In genomic region chr17:46888511-46889212, GRCm38 (mm10) we compare ENCODE assay signal across 8 mouse cellular contexts. TPM values are rescaled to one million over a fixed set of nuclear protein-coding genes. Genes with fewer than 3 reads are reported as not detected.
DNase-seq lines count a peak whose midpoint lies in the region; ATAC-seq lines count a peak whose summit lies in the region.

No protein-coding gene starts in this region.

- no peaks in the 10 kb centered on the region for H3K27me3 ChIP-seq in neural tube, embryonic 11.5 days (ENCODE audit: control insufficient read depth, insufficient read depth, low read length)
- no peaks in the 10 kb centered on the region for H3K27me3 ChIP-seq in forebrain, embryonic 15.5 days
- no peaks in the 10 kb centered on the region for H3K27me3 ChIP-seq in intestine, embryonic 16.5 days (replicated peaks; ENCODE audit: control insufficient read depth, insufficient read depth, low read length)
- H3K27me3 ChIP-seq in limb, embryonic 15.5 days, result no peaks in the 10 kb centered on the region
- no peaks in the 10 kb centered on the region for H3K27me3 ChIP-seq in midbrain, embryonic 16.5 days (ENCODE audit: control insufficient read depth, insufficient read depth, low read depth, low read length)

- H3K9me3 ChIP-seq in neural tube, embryonic 11.5 days (ENCODE audit: control insufficient read depth, low read length), result no peaks in the 10 kb centered on the region
- no peaks in the 10 kb centered on the region for H3K9me3 ChIP-seq in forebrain, embryonic 15.5 days
- no peaks in the 10 kb centered on the region for H3K9me3 ChIP-seq in intestine, embryonic 16.5 days (ENCODE audit: control insufficient read depth, low read length)
- no peaks in the 10 kb centered on the region for H3K9me3 ChIP-seq in limb, embryonic 15.5 days
- no peaks in the 10 kb centered on the region for H3K9me3 ChIP-seq in midbrain, embryonic 16.5 days (replicated peaks; ENCODE audit: control insufficient read depth, low read length, poor library complexity, severe bottlenecking)

- H3K4me1 ChIP-seq in neural tube, embryonic 11.5 days (ENCODE audit: control insufficient read depth, insufficient read depth, low read length), result peaks cover 20% of the 10 kb centered on the region
- H3K4me1 ChIP-seq in forebrain, embryonic 15.5 days, result peaks cover 39% of the 10 kb centered on the region
- H3K4me1 ChIP-seq in intestine, embryonic 16.5 days (ENCODE audit: control insufficient read depth, insufficient read depth, low read length), result peaks cover 27% of the 10 kb centered on the region
- peaks cover 30% of the 10 kb centered on the region for H3K4me1 ChIP-seq in limb, embryonic 15.5 days
- peaks cover 27% of the 10 kb centered on the region for H3K4me1 ChIP-seq in midbrain, embryonic 16.5 days (ENCODE audit: control insufficient read depth, insufficient read depth, low read length)

- peak overlapping the region; percentile 66; the same call in 1 of the 2 replicates for H3K9ac ChIP-seq in neural tube, embryonic 11.5 days (ENCODE audit: low read length)
- H3K9ac ChIP-seq in forebrain, embryonic 15.5 days (replicated peaks), result peak overlapping the region; percentile 86
- peak overlapping the region; percentile 78; the same call in 1 of the 2 replicates for H3K9ac ChIP-seq in intestine, embryonic 16.5 days (ENCODE audit: low read depth, low read length)
- H3K9ac ChIP-seq in limb, embryonic 15.5 days, result peak overlapping the region; percentile 61
- H3K9ac ChIP-seq in midbrain, embryonic 16.5 days (ENCODE audit: low read depth, low read length), result peak overlapping the region; percentile 82

- peak overlapping the region; percentile 93 for H3K4me2 ChIP-seq in neural tube, embryonic 11.5 days (ENCODE audit: low read depth)
- H3K4me2 ChIP-seq in forebrain, embryonic 15.5 days (replicated peaks), result peak overlapping the region; percentile 71
- H3K4me2 ChIP-seq in intestine, embryonic 16.5 days (ENCODE audit: low read depth, low read length), result peak overlapping the region; percentile 77
- H3K4me2 ChIP-seq in limb, embryonic 15.5 days, result peak overlapping the region; percentile 81
- H3K4me2 ChIP-seq in midbrain, embryonic 16.5 days (ENCODE audit: low read length), result peak overlapping the region; percentile 76

- WGBS in neural tube, embryonic 11.5 days, result 34% methylated on average over 16 of the region's 16 CpGs
- 32% methylated on average over 16 of the region's 16 CpGs for WGBS in forebrain, embryonic 15.5 days
- WGBS in intestine, embryonic 16.5 days, result 37% methylated on average over 16 of the region's 16 CpGs
- WGBS in limb, embryonic 15.5 days, result 25% methylated on average over 16 of the region's 16 CpGs
- WGBS in midbrain, embryonic 16.5 days, result 32% methylated on average over 16 of the region's 16 CpGs

- ATAC-seq in neural tube, embryonic 11.5 days (ENCODE audit: insufficient read depth, low FRiP score, low TSS enrichment), result no peak
- ATAC-seq in forebrain, embryonic 15.5 days (replicated peaks), result no peak
- ATAC-seq in intestine, embryonic 16.5 days, result no peak
- no peak for ATAC-seq in limb, embryonic 15.5 days (ENCODE audit: insufficient number of reproducible peaks, low FRiP score, low TSS enrichment, low read depth)
- ATAC-seq in midbrain, embryonic 16.5 days, result no peak

- no peak overlapping the region for H3K27ac ChIP-seq in neural tube, embryonic 11.5 days (ENCODE audit: low read depth, low read length)
- H3K27ac ChIP-seq in forebrain, embryonic 15.5 days (replicated peaks), result peak overlapping the region; percentile 98
- peak overlapping the region; percentile 97; the same call in 1 of the 2 replicates for H3K27ac ChIP-seq in intestine, embryonic 16.5 days (ENCODE audit: low read length)
- peak overlapping the region; percentile 98 for H3K27ac ChIP-seq in limb, embryonic 15.5 days
- peak overlapping the region; percentile 97 for H3K27ac ChIP-seq in midbrain, embryonic 16.5 days (ENCODE audit: low read length)

- peak; percentile 30 for DNase-seq in neural tube, embryonic 11.5 days (ENCODE audit: low spot score)
- no peak for DNase-seq in neural tube, embryonic 10.5 days (ENCODE audit: extremely low spot score, low spot score)
- peak; percentile 47 for DNase-seq in c-Kit-negative CD71-positive TER-119-positive erythroid progenitor cells, embryonic 14.5 days (ENCODE audit: low read depth, low spot score)
- peak; percentile 54 for DNase-seq in yolk sac, embryonic 10.5 days (ENCODE audit: low spot score)

- H3K36me3 ChIP-seq in neural tube, embryonic 11.5 days (ENCODE audit: control insufficient read depth, insufficient read depth, low read length), result no peaks in the 10 kb centered on the region
- H3K36me3 ChIP-seq in forebrain, embryonic 15.5 days, result peaks cover 2% of the 10 kb centered on the region; the same call in 1 of the 2 replicates
- no peaks in the 10 kb centered on the region for H3K36me3 ChIP-seq in intestine, embryonic 16.5 days (ENCODE audit: control insufficient read depth, insufficient read depth, low read length)
- no peaks in the 10 kb centered on the region; the same call in 1 of the 2 replicates for H3K36me3 ChIP-seq in limb, embryonic 15.5 days
- H3K36me3 ChIP-seq in midbrain, embryonic 16.5 days (ENCODE audit: control insufficient read depth, insufficient read depth, low read length), result no peaks in the 10 kb centered on the region

- peak overlapping the region; percentile 94 for H3K4me3 ChIP-seq in neural tube, embryonic 11.5 days (ENCODE audit: low read depth, low read length)
- H3K4me3 ChIP-seq in forebrain, embryonic 15.5 days, result peak overlapping the region; percentile 91
- peak overlapping the region; percentile 76 for H3K4me3 ChIP-seq in intestine, embryonic 16.5 days (ENCODE audit: low read length)
- H3K4me3 ChIP-seq in limb, embryonic 15.5 days, result peak overlapping the region; percentile 95
- H3K4me3 ChIP-seq in midbrain, embryonic 16.5 days (ENCODE audit: low read depth, low read length), result peak overlapping the region; percentile 85

RNA-seq across cellular contexts. Expression of gene Tbcc, which starts 1.8 kb away (rescaled TPM):
- 74.8 and 79.0 TPM in 2 replicates for polyA plus RNA-seq in neural tube, embryonic 11.5 days (2014; fragmentation: Nextera tagmentation; extraction: Ambion mirVana)
- 65.9 and 68.6 TPM in 2 replicates for polyA plus RNA-seq in forebrain, embryonic 15.5 days (2015; fragmentation: Nextera tagmentation; extraction: Ambion mirVana)
- 31.8 and 35.8 TPM in 2 replicates for polyA plus RNA-seq in intestine, embryonic 16.5 days (2015; fragmentation: Nextera tagmentation; extraction: Ambion mirVana)
- polyA plus RNA-seq in limb, embryonic 15.5 days (2015; fragmentation: Nextera tagmentation; extraction: Ambion mirVana), result 51.2 and 54.1 TPM in 2 replicates
- polyA plus RNA-seq in midbrain, embryonic 16.5 days (2015; fragmentation: Nextera tagmentation; extraction: Ambion mirVana), result 49.5 and 52.6 TPM in 2 replicates

RNA-seq across cellular contexts. Expression of gene Prph2, which starts 21.6 kb away (rescaled TPM):
- not detected in 2 replicates for polyA plus RNA-seq in neural tube, embryonic 11.5 days (2014; fragmentation: Nextera tagmentation; extraction: Ambion mirVana)
- polyA plus RNA-seq in forebrain, embryonic 15.5 days (2015; fragmentation: Nextera tagmentation; extraction: Ambion mirVana), result not detected in 2 replicates
- not detected in 2 replicates for polyA plus RNA-seq in intestine, embryonic 16.5 days (2015; fragmentation: Nextera tagmentation; extraction: Ambion mirVana)
- not detected in 2 replicates for polyA plus RNA-seq in limb, embryonic 15.5 days (2015; fragmentation: Nextera tagmentation; extraction: Ambion mirVana)
- not detected in 2 replicates for polyA plus RNA-seq in midbrain, embryonic 16.5 days (2015; fragmentation: Nextera tagmentation; extraction: Ambion mirVana)

RNA-seq across cellular contexts. Expression of gene Bicral, which starts 30.4 kb away (rescaled TPM):
- 6.7 and 8.4 TPM in 2 replicates for polyA plus RNA-seq in neural tube, embryonic 11.5 days (2014; fragmentation: Nextera tagmentation; extraction: Ambion mirVana)
- 8.9 and 9.2 TPM in 2 replicates for polyA plus RNA-seq in forebrain, embryonic 15.5 days (2015; fragmentation: Nextera tagmentation; extraction: Ambion mirVana)
- polyA plus RNA-seq in intestine, embryonic 16.5 days (2015; fragmentation: Nextera tagmentation; extraction: Ambion mirVana), result 3.0 TPM in 2 replicates
- polyA plus RNA-seq in limb, embryonic 15.5 days (2015; fragmentation: Nextera tagmentation; extraction: Ambion mirVana), result 3.8 and 4.7 TPM in 2 replicates
- 9.5 and 10.9 TPM in 2 replicates for polyA plus RNA-seq in midbrain, embryonic 16.5 days (2015; fragmentation: Nextera tagmentation; extraction: Ambion mirVana)
